Mouse (Mus musculus) left cerebral cortex, adult 18-20 months (tissue): Measurements from ENCODE around the gene Rab5c. TPM values are rescaled to one million over a fixed set of nuclear protein-coding genes. Genes with fewer than 3 reads are reported as not detected.
A peak's percentile ranks its signal among the peaks of the same experiment; 100 is the strongest.

Source experiments
- DNase-seq, 2 experiments: peaks; one replicate each; pipeline ENCODE4 v3.0.0; 2021 to 2022; ENCODE audit warnings: low spot score in 2 of 2, mixed read lengths in 1 of 2
- long read RNA-seq, 2 experiments: library from polyadenylated mRNA; stranded (forward); transcript quantifications; one replicate each; pipeline ENCODE4 v2.0.0; 2021
- total RNA-seq, 2 experiments: library from RNA; stranded (reverse); gene quantifications; 2 replicates each; pipeline ENCODE4 v1.2.3; 2021

Gene Rab5c
- total RNA-seq, result 100 to 1,000 TPM; 152 to 162 TPM
- long read RNA-seq, experiment 1, transcript Rab5c-202 (6 exons, 1,915 nt), result major isoform, 25 of 33 reads
- long read RNA-seq, experiment 1, partial matches to known transcripts, result 2 of 33 reads
- long read RNA-seq, experiment 1, other reads (novel, unspliced or antisense), result 6 of 33 reads
- long read RNA-seq, experiment 2, transcript Rab5c-202 (6 exons, 1,915 nt), result major isoform, 22 of 31 reads
- long read RNA-seq, experiment 2, partial matches to known transcripts, result 8 of 31 reads
- long read RNA-seq, experiment 2, other reads (novel, unspliced or antisense), result 1 of 31 reads

DNA sequence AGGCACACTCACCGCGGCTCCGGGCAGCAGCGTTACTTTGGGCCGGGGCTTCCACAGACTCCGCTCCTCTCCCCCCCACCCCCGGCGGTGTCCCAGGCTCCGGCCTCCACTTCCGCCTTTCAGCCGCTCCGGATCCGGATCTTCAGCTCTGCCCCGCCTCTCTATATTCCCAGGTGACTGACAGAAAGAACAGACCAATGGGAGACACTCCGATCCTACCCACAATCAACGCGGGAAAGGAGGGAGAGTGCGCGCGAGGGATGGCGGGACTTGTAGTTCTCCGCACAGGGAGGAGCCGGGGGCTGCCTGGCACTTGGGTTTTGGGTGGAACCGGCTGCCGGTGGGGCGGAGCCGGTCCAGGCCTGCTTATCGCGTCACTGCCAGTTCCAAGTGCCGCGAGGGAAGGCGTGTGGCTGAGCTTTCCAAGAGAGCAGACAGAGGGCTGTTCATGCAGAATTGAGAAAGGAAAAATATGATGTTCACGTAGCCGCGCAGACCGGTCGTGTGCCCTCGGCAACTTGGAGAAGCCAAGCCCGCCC lies at the start of gene Rab5c:
TSS of gene Rab5c (minus strand) at position 150 of the 539 bp plus-strand sequence.
- DNase-seq, result peak; percentile 99

DNA sequence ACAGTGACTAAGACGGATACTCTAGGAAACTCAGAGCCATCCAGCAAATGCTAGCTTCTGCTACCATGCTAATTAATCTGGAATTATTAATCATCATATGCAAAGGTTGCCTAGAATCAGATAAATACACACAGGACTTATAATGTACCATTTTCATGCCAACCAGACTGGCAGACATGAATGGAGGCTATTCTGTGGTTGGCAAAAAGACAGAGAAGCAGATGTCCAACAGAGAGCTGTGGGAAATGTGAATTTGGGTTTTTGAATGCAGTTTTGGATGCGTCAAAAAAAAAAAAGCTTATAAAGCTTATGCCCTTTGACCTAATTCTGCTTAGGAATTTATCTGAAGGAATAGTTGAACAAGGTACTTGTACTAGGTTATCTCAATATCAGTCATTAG lies 47.8 kb upstream of the Rab5c start:
- DNase-seq, result no peak

- no peak for DNase-seq
These were observed 46.3 kb upstream of the Rab5c start for GRCm38 (mm10) chr11:100784286-100784685.

DNA sequence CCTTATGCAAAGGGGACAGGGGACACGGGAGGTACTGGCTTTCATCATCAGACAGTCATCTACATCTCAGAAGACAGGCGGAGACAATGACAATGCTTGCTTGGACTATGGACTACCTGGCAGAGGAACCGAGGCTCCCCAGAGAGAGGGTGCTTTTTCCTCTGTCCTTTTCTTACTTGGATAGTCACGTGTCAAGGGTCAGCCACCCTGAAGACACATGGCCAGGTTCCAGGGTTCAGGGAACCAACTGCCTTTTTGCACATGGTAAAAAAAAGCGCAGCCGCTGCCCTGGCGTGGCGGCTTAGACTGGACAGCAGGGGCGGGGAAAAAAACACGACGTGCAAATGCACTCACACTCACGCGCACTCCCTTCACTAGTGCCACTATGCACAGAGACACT lies 44.6 kb upstream of the Rab5c start:
- no peak for DNase-seq

- DNase-seq, result no peak
These were observed 43.9 kb upstream of the Rab5c start for GRCm38 (mm10) chr11:100781763-100782475.

DNA sequence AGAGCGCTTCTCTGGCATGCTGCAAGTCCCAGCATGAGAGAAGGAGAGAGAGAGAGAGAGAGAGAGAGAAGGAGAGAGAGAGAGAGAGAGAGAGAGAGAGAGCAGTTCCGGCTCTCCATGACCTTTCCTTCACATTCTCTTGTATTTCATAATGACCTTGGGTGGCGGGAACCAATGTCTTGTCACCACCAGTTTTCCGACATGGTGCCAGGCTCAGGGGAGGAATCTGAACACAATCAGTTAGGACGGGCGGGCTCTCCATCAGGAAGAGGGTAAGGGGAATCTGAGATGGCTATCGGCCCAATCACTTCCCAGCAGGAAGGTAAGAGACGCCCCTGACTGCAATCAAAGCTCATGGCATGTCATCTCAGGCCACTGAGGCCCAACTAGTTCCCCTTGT lies 42.2 kb upstream of the Rab5c start:
- no peak for DNase-seq

DNA sequence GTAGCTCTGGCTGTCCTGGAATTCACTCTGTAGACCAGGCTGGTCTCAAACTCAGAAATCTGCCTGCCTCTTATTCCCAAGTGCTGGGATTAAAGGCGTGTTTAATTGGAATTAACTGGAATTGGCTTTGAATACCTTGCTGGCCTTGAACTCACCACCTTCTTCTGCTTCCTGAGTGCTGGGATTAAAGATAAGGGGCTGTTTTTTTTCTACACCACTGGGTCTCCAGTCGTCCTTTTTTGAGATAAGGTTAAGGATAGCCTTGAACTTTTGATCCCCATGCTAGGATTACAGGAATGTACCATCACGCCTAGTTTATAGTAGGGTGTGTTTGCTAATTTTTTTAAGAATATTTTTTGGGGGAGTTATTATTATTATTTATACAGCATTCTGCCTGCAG lies 40.1 kb upstream of the Rab5c start:
- DNase-seq, result no peak

DNA sequence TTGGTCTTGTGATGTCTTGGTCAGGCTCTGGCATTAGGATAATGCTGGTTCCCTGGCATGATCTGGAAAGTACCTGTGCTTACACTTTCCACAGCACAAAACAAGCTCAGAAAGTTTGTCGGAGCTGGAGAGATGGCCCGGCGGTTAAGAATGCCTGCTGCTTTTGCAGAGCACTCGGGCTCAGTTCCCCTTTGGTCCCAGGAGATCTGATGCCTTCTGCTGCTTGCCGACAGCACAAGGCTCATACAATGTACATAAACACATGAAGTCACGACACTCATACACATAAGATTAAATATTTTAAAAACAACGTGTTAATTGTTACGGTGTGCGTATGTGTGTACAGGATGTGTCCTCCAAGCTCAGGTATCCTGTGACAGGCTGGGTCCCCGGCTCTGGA lies 37.9 kb upstream of the Rab5c start:
- DNase-seq, result no peak

DNA sequence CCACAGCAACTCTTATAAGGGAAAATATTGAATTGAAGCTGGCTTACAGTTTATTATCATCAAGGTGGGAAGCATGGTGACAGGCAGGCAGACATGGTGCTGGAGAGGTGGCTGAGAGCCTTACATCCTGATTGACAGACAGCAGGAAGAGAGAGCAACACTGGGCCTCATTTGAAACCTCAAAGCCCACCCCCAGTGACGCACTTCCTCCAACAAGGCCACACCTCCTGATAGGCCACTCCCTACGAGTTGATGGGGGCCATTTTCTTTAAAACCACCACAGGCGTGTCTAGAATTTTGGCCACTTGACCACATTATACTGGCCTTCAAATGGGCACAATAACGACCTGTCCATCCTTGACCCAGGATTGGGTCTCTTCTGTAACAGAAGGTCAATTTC lies 36.2 kb upstream of the Rab5c start:
- no peak for DNase-seq

DNA sequence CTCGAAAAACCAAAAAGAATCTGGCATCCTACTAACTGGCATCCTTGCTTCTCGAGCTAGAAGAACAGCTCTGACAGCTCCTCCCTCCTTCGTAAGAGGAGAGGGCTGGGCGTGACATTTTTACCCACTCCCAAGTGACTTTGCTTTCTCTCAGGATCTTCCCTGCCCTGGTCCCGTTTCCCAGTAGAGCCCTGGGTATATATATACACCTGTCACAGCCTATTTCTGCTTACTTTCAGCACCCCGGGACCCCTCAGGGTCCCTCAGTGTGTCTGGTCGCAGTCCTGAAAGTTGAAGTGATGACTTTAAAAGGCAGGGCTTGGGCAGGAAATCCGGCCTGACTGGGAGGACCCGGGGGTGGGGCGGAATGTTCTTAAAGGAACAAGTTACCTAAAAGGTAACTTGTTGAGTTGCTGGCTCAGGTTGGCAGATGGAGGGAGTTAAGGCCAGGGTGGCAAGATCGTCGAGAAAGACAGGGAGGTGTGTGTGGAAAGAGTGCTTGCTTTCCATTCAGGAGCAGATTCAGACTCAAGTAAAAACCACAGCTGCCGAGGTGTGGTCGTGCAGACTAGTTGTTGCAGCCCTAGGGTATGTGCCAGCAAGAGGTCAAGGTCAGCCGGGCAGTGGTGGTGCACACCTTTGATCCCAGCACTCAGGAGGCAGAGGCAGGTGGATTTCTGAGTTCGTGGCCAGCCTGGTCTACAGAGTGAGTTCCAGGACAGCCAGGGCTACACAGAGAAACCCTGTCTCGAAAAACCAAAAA lies 32.8 kb upstream of the Rab5c start, which contains the start of gene Ghdc:
TSS of gene Ghdc (minus strand) at position 312 of the 763 bp plus-strand sequence.
- peak; percentile 78 to 82 for DNase-seq

- DNase-seq, result peak in 1 of 2 experiments; percentile 19
These were observed 32.0 kb upstream of the Rab5c start for GRCm38 (mm10) chr11:100769980-100770379.

GRCm38 (mm10) chr11:100767871-100768270 lies 29.9 kb upstream of the Rab5c start:
- DNase-seq, result no peak

GRCm38 (mm10) chr11:100766726-100767125 lies 28.7 kb upstream of the Rab5c start:
- no peak for DNase-seq

GRCm38 (mm10) chr11:100762831-100763230 lies 24.8 kb upstream of the Rab5c start, which contains the start of gene Hcrt:
Hcrt (minus strand) TSS chr11:100762931.
- no peak for DNase-seq

DNA sequence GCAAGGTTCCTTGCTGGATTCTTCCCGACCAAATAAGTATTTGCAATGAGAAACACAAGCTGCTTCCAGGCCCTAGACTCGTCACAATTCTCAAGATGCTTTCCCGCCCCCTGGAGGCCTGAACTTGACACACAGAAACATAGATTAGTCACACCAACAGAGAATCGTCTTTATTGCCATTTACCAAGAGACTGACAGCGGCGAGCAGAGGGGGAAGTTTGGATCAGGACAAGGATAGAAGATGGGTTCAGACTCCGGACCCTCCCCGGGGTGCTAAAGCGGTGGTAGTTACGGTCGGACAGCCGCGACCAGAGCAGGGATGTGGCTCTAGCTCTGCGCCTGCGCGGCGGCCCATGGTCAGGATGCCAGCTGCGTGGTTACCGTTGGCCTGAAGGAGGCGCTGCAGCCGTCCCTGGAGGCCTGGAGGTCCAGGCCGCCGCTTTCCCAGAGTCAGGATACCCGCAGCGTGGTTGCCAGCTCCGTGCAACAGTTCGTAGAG lies 23.6 kb upstream of the Rab5c start:
- DNase-seq, result peak; percentile 91 to 93

GRCm38 (mm10) chr11:100759611-100760233 lies 21.7 kb upstream of the Rab5c start, which contains the start of gene Kcnh4:
Kcnh4 (minus strand) TSS chr11:100759942.
- DNase-seq, result peak; percentile 93 to 95

GRCm38 (mm10) chr11:100758707-100759610 lies 20.9 kb upstream of the Rab5c start:
- DNase-seq, result peak in 1 of 2 experiments; percentile 31

GRCm38 (mm10) chr11:100757566-100757965 lies 19.6 kb upstream of the Rab5c start:
- no peak for DNase-seq

GRCm38 (mm10) chr11:100756476-100756875 lies 18.5 kb upstream of the Rab5c start:
- no peak for DNase-seq

DNA sequence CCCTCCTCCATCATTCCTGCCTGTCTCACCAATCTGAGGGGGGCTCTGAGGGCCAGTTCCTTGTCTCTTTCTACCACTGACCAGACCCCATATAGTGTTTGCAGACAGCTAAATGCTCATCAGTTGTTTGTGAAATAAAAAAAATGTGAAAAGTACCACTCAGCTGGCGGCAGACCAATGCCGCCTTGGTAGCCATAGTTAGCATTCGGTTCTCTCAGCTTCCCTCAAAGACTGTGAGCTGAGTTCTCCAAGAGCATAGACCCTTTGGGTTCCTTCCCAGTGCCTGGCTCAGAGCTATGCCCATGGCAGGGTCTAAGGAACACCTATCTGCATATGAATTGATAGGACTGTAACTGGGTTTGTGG lies 16.7 kb upstream of the Rab5c start:
- peak; percentile 57 to 69 for DNase-seq
